Mouse (Mus musculus) limb, embryonic 11.5 days (tissue): ENCODE measurements at regions not wholly inside any gene's neighbourhood (a gene's known extent, or its start where the extent isn't known, plus 50 kb on each side); places are given as distances from the start of the nearest gene placed in this dataset.

Source experiments
- ATAC-seq: fragments of 200-750 bp; cut with Nextera tagmentation; 2 replicates; pipeline ENCODE4 v1.8.0; 2017; ENCODE audit warnings: low read depth; ENCODE audit not compliant: insufficient number of reproducible peaks, low FRiP score, low TSS enrichment
- DNase-seq: peaks from one replicate; pipeline ENCODE4 v3.0.0-alpha.2; 2015; ENCODE audit warnings: low spot score
- H3K27ac ChIP-seq: fragments of 300-500 bp; sonication (generic); replicated peaks from 2 replicates; pipeline ENCODE4 v1.5.1; 2014; ENCODE audit warnings: low read depth, mild to moderate bottlenecking, low read length
- H3K27me3 ChIP-seq: fragments of 300-500 bp; sonication (generic); 2 replicates; pipeline ENCODE4 v1.6.1; 2014; ENCODE audit warnings: mild to moderate bottlenecking, low read length, mixed read lengths; ENCODE audit not compliant: control insufficient read depth, insufficient read depth
- H3K36me3 ChIP-seq: fragments of 300-500 bp; sonication (generic); 2 replicates; pipeline ENCODE4 v1.6.1; 2014; ENCODE audit warnings: mild to moderate bottlenecking, low read length, moderate library complexity, mixed read lengths; ENCODE audit not compliant: control insufficient read depth, insufficient read depth
- H3K4me1 ChIP-seq: fragments of 300-500 bp; sonication (generic); 2 replicates; pipeline ENCODE4 v1.6.1; 2014; ENCODE audit warnings: low read length, mixed read lengths; ENCODE audit not compliant: control insufficient read depth, insufficient read depth
- H3K4me2 ChIP-seq: fragments of 300-500 bp; sonication (generic); 2 replicates; pipeline ENCODE4 v1.6.1; 2014; ENCODE audit warnings: low read depth, mild to moderate bottlenecking, moderate library complexity; ENCODE audit not compliant: severe bottlenecking
- H3K4me3 ChIP-seq: fragments of 300-500 bp; sonication (generic); 2 replicates; pipeline ENCODE4 v1.5.1; 2014; ENCODE audit warnings: low read depth, low read length
- H3K9ac ChIP-seq: fragments of 300-500 bp; sonication (generic); 2 replicates; pipeline ENCODE4 v1.6.1; 2014; ENCODE audit warnings: mild to moderate bottlenecking, low read length
- H3K9me3 ChIP-seq: fragments of 300-500 bp; sonication (generic); 2 replicates; pipeline ENCODE4 v1.6.1; 2016; ENCODE audit warnings: low read length; ENCODE audit not compliant: control insufficient read depth
- WGBS: fragments of 180-500 bp; shearing (Covaris S2); extraction: QIAGEN DNeasy Blood & Tissue Kit; methylation state at CpG from one replicate; pipeline ENCODE4 v1.1.7; 2014; 5-methylcytosine and 5-hydroxymethylcytosine counted together

- H3K9ac ChIP-seq = no peak overlapping the region
- no peak overlapping the region for H3K27ac ChIP-seq
- H3K9me3 ChIP-seq = no peaks in the 10 kb centered on the region
- ATAC-seq = no peak
- no peak for DNase-seq
- no peaks in the 10 kb centered on the region for H3K4me1 ChIP-seq
- 89% methylated on average over 2 of the region's 2 CpGs for WGBS
- H3K4me2 ChIP-seq = no peak overlapping the region
- no peaks in the 10 kb centered on the region for H3K27me3 ChIP-seq
- no peak overlapping the region for H3K4me3 ChIP-seq
- no peaks in the 10 kb centered on the region for H3K36me3 ChIP-seq
Measured at GRCm38 (mm10) chr10:98461538-98461937, 452.7 kb upstream of the Atp2b1 start.

- Histone ChIP-seq H3K27me3 (no peaks in the 10 kb centered on the region), H3K27ac (no peak overlapping the region), H3K4me3 (no peak overlapping the region), H3K4me2 (no peak overlapping the region), H3K4me1 (no peaks in the 10 kb centered on the region), H3K9me3 (no peaks in the 10 kb centered on the region), H3K9ac (no peak overlapping the region), H3K36me3 (no peaks in the 10 kb centered on the region)
- DNase-seq (no peak), ATAC-seq (no peak)
- 88% methylated on average over 3 of the region's 3 CpGs for WGBS
Measured at GRCm38 (mm10) chr10:98474581-98474980, 439.6 kb upstream of the Atp2b1 start.

- H3K36me3 ChIP-seq = no peaks in the 10 kb centered on the region
- peaks cover 10% of the 10 kb centered on the region; the same call in 1 of the 2 replicates for H3K4me1 ChIP-seq
- no peak overlapping the region for H3K4me2 ChIP-seq
- no peak overlapping the region for H3K9ac ChIP-seq
- peak; percentile 26 for DNase-seq
- 52% methylated on average over 20 of the region's 20 CpGs for WGBS
- peak; percentile 44; the same call in 1 of the 2 replicates for ATAC-seq
- no peak overlapping the region for H3K4me3 ChIP-seq
- no peaks in the 10 kb centered on the region for H3K9me3 ChIP-seq
- no peaks in the 10 kb centered on the region for H3K27me3 ChIP-seq
- 0 out of 2 replicates have a peak overlapping the region, but pooled peaks have one; percentile 21 for H3K27ac ChIP-seq
Measured at GRCm38 (mm10) chr10:98485751-98486681, 428.2 kb upstream of the Atp2b1 start.

- Histone ChIP-seq H3K4me1 (no peaks in the 10 kb centered on the region), H3K9me3 (no peaks in the 10 kb centered on the region), H3K27me3 (no peaks in the 10 kb centered on the region), H3K4me2 (no peak overlapping the region), H3K36me3 (no peaks in the 10 kb centered on the region), H3K27ac (no peak overlapping the region), H3K9ac (no peak overlapping the region), H3K4me3 (no peak overlapping the region)
- peak; percentile 63 for DNase-seq
- no peak for ATAC-seq
- 21% methylated on average over 8 of the region's 8 CpGs for WGBS
Measured at GRCm38 (mm10) chr10:98494354-98494753, 419.9 kb upstream of the Atp2b1 start.

- ATAC-seq (no peak), DNase-seq (no peak)
- WGBS = 69% methylated on average over 4 of the region's 4 CpGs
- H3K4me1 ChIP-seq = no peaks in the 10 kb centered on the region
- no peaks in the 10 kb centered on the region for H3K9me3 ChIP-seq
- no peaks in the 10 kb centered on the region for H3K36me3 ChIP-seq
- no peaks in the 10 kb centered on the region for H3K27me3 ChIP-seq
- no peak overlapping the region for H3K9ac ChIP-seq
- H3K27ac ChIP-seq = no peak overlapping the region
- H3K4me3 ChIP-seq = no peak overlapping the region
- no peak overlapping the region for H3K4me2 ChIP-seq
Measured at GRCm38 (mm10) chr10:98496254-98496653, 418.0 kb upstream of the Atp2b1 start.

- Histone ChIP-seq H3K4me1 (no peaks in the 10 kb centered on the region), H3K27ac (no peak overlapping the region), H3K36me3 (no peaks in the 10 kb centered on the region), H3K4me2 (no peak overlapping the region), H3K27me3 (no peaks in the 10 kb centered on the region), H3K9ac (no peak overlapping the region), H3K9me3 (no peaks in the 10 kb centered on the region), H3K4me3 (no peak overlapping the region)
- 92% methylated on average over 4 of the region's 4 CpGs for WGBS
- DNase-seq (no peak), ATAC-seq (no peak)
Measured at GRCm38 (mm10) chr10:98500315-98500714, 413.9 kb upstream of the Atp2b1 start.

- ATAC-seq = no peak
- Histone ChIP-seq H3K36me3 (no peaks in the 10 kb centered on the region), H3K4me1 (no peaks in the 10 kb centered on the region), H3K27ac (no peak overlapping the region), H3K4me2 (no peak overlapping the region), H3K9me3 (no peaks in the 10 kb centered on the region), H3K4me3 (no peak overlapping the region), H3K27me3 (no peaks in the 10 kb centered on the region), H3K9ac (no peak overlapping the region)
- DNase-seq = no peak
- WGBS = 83% methylated on average over 5 of the region's 5 CpGs
Measured at GRCm38 (mm10) chr10:98501566-98501965, 412.6 kb upstream of the Atp2b1 start.

- Histone ChIP-seq H3K9me3 (no peaks in the 10 kb centered on the region), H3K4me2 (no peak overlapping the region)
- no peak for ATAC-seq
Measured at GRCm38 (mm10) chr10:98504524-98504923, 409.7 kb upstream of the Atp2b1 start.

More at GRCm38 (mm10) chr10:98504524-98504923, 409.7 kb upstream of the Atp2b1 start:
- H3K27me3 ChIP-seq = no peaks in the 10 kb centered on the region
- no peak overlapping the region for H3K4me3 ChIP-seq
- DNase-seq = no peak
- H3K9ac ChIP-seq = no peak overlapping the region
- 88% methylated on average over 3 of the region's 3 CpGs for WGBS
- no peak overlapping the region for H3K27ac ChIP-seq
- H3K4me1 ChIP-seq = no peaks in the 10 kb centered on the region
- no peaks in the 10 kb centered on the region for H3K36me3 ChIP-seq
